Mouse (Mus musculus) cerebellum, postnatal 14 days (tissue): ENCODE results near the gene Phgr1.

Experiments
- DNase-seq, 2 experiments: peaks; one replicate each; pipeline ENCODE4 v3.0.0; 2021; ENCODE audit warnings: mixed read lengths in 2 of 2

The Phgr1 gene

GRCm38 (mm10) chr2:118779504-118780480, 7.2 kb downstream of the Phgr1 start, which contains the start of gene Disp2:
TSS of gene Disp2 (plus strand) at chr2:118779719.
- peak; percentile 95 to 96 for DNase-seq

GRCm38 (mm10) chr2:118781115-118781514, 8.5 kb downstream of the Phgr1 start:
- DNase-seq, result no peak

DNA sequence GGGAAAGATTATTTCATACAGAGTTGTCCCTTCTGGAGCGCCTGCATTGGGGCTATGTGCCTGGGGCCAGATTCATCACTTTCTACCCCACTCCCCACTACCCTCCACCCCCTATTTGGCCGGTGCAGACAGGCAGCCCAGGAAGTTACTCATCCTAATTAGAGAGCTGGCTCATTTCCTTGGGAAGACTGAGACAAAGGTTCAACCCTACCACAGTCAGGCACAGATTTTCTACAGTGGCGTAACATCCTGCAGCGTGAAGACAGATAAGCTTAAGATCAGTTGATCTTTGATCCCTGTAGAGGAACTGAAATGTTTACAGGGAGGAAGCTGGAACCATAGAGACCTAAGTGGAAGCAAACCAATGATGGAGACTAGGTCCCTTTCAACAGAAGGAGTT, 9.7 kb downstream of the Phgr1 start:
- no peak for DNase-seq

- no peak for DNase-seq
Measured at GRCm38 (mm10) chr2:118783093-118783492, 10.5 kb downstream of the Phgr1 start.

DNA sequence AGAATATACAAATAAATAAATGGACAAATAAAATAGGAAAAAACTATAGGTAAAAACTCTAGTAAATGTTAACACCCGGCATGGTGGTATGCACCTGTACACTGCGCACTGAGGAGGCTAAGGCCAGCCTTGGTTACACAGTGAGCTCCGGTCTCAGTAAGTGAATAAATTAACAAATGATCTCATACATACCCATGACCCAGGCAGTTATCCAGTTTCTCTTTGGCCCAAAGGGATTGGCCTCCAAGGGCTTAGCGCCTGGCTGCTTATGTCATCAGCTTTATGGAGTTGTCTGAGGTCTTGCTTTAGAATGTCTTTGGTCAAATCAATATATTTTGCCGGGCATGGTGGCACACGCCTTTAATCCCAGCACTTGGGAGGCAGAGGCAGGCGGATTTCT, 11.1 kb downstream of the Phgr1 start:
- no peak for DNase-seq

DNA sequence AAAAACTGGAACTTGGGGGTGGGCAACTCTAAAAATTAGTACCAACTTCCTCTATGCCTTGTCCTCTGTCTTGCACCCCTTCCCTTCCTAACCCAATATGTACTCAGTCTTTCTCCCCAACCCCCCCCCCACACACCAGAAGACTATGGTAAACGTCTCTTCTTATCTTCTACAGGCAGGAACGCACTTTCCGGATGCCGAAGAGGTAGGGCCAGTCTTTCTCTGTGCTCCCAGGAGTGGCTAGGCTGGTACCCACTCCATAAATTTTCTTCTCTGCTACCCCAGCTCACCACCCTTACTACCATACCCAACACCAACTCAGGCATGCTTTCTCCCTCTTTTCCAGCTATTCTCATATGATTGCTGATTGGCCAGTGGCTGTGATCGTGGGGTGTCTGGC, 14.0 kb downstream of the Phgr1 start:
- DNase-seq, result no peak

DNA sequence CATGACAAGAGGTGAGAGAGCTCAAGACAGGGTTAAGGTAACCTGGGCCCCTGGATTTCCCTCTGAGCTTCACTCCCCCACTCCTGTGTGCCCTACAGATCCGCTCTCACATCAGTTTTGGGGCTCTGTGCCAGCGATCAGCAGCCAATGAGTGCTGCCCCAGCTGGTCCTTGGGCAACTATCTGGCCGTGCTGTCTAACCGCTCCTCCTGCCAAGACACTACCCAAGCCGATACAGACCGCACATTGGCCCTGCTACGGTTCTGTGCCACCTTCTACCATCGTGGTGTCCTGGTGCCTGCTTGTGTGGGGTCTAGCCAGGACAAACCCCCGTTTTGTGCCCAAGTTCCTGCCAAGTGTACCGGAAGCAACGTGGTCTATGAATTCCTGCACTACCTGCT, 16.9 kb downstream of the Phgr1 start:
- DNase-seq, result peak; percentile 91 to 97

DNA sequence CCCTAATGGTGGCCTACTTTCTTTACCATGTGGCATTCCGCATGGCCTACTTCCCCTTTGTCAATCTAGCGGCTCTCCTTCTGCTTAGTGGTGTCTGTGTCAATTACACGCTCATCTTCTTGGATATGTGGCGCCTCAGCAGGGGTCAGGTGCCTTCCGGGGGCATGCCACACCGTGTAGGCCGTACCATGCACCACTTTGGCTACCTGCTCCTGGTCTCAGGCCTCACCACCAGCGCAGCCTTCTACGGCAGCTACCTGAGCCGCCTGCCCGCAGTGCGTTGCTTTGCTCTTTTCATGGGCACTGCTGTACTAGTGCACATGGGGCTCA, 17.6 kb downstream of the Phgr1 start:
- DNase-seq, result no peak

GRCm38 (mm10) chr2:118790551-118791525, 18.3 kb downstream of the Phgr1 start:
- peak; percentile 86 to 95 for DNase-seq

- DNase-seq, result peak; percentile 66 to 73
Measured at GRCm38 (mm10) chr2:118791591-118792258, 19.2 kb downstream of the Phgr1 start.

GRCm38 (mm10) chr2:118792259-118792613, 19.7 kb downstream of the Phgr1 start:
- peak in 1 of 2 experiments; percentile 33 for DNase-seq

DNA sequence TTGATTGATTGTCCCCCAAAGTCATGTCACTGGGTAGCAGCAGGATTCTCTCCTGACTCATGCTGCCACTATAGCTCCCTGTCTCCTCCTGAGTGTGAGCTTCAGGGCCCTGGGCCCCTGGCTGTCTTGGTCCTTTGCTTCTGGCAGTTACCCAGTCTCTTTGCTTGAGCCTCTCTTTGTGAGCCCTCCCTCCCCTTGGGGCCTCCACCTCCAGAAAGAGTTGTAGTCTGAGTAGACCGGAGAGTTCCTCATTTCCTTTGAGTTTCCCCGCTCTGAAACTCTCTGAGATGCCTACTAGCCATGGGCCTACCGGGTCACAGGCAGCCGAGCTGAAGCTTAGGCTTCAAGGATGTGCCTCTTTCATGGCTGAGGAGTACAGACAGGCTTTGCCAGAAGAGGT, 21.1 kb downstream of the Phgr1 start:
- no peak for DNase-seq

GRCm38 (mm10) chr2:118802542-118803118, 30.1 kb downstream of the Phgr1 start:
- DNase-seq, result no peak

GRCm38 (mm10) chr2:118804474-118804873, 31.9 kb downstream of the Phgr1 start:
- no peak for DNase-seq

GRCm38 (mm10) chr2:118805137-118805536, 32.6 kb downstream of the Phgr1 start:
- no peak for DNase-seq

GRCm38 (mm10) chr2:118805756-118806155, 33.2 kb downstream of the Phgr1 start:
- no peak for DNase-seq

GRCm38 (mm10) chr2:118806860-118807259, 34.3 kb downstream of the Phgr1 start:
- peak; percentile 81 to 83 for DNase-seq

- no peak for DNase-seq
Measured at GRCm38 (mm10) chr2:118810861-118811260, 38.3 kb downstream of the Phgr1 start.

DNA sequence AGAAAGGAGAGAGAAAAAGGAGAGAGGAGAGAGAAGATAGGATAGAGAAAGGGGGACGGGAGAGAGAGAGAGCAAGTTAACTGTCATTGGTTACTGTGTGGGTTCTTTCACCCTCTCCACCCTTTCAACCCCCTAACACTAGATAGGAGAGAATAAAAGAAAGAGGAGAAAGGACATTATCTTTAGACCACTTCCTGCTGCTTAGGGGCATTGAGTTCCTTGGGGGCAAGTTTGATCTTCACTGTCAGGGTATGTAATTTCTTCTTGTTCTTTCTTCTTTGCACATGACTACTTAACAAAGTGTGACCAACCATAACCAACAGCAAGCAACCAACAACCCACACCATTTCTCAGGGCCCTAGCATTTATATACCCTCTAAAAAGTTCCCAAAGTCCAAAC, 40.2 kb downstream of the Phgr1 start:
- DNase-seq, result no peak

DNA sequence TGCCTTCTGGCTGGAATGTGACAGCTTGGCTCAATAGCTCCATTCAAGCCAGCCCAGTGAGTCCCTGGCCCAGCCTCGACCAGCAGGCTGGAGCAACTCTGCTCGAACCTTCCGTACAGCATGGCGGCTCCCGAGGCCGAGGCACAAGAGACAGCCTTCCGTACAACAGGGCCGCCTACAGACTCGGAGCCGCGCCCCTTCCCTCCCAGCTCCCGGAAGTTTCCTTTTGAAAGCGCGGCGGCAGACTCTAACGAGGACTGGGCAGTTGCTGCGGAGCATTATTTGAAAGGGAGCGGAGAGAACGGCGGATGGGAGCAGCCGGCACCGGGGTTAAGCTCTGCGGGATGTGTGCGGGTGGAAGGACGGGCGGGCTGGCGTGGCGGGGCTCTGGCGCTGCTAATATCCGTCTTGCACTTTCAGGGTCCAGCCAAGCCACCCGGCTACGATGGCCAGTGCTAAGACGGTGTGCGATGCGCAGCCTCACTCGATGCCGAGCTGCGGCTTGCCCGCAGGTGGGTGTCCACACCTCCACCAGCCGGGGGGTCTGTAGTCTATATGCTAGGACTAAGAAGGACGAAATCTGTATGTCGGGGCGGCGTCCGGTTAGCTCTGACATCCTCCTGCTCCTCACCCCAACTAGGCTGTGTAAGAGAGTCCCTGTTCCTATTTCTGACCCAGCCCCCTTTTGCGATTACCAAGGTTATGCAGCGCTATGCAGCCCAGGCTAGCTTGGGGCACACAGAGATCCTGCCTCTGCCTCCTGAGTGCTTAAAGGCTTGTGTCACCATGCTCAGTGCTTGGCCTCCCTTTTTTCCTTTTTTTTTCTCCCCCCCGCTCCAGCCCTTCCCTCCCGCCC, 41.6 kb downstream of the Phgr1 start, which contains the start of gene Knstrn:
Gene Knstrn (plus strand): TSS at position 23 of the 856 bp plus-strand sequence.
- peak; percentile 92 to 93 for DNase-seq

DNA sequence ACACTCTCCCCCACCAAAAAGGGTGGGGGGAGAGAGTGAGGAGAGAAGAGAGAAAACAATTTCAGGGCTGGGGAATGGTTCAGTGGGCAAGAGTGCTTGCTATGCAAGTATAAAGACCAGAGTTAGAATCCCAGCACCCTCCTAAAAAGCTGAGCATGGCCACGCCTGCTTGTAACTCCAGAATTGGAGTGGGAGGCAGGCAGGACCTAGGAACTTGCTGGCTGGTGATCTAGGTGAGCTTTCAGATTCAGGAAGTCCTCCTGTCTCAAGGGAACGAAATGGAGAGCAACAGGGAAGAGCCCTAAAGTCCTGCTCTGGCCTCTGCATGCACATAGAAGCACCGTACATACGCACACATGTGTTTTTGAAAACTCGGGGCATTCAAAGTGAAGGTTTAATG, 50.2 kb downstream of the Phgr1 start:
- no peak for DNase-seq
